Mouse (Mus musculus): Measurements from ENCODE around the gene Dimt1.
"Not testable (repeated sequence)": the region's sequence is repeated elsewhere in the genome, so short reads cannot be mapped to it uniquely, and the experiment has no call there.

Gene Dimt1

DNA sequence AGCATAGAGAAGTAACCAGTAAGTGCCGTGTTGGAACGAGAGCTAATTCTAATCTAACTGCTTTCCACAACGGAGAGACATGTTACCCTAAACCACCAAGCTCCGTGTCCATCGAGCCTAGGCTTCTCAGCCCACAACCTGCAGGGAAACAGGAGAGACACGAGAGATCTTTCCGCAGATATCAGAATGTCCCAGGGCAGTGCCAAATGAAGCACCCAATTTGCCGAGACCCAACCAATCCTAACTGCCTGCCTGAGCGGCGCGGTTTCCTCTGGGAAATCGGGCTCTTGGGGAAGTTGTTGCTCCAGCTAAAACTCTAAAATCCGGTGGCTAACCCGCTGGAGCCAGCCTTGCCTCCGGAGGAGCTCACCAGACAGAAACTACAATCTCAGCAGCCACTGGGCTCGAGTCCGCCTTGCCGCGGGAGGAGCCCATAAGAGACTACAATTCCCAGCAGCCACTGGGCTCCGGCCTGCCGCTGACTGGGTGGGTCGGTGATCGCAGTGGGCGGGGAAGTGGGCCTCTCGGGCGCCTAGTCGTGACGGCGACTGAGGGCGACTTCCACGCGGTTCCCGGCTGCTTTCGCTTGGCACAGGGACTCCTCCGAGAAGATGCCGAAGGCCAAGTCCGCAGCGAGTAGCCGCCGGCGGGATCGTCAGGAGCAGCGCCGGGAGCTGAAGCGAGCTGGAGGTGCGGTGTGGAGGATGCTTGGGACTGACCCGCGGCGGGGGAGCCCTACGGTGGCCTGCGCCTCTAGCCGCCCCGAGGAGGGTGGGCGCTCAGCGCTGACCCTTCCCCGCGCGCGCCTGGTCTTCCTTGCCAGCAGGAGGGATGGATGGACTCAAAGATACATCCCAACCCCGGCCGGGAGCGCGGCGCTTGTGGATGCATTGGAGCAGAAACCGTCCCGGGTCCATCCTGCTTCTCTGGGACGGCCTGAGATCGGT lies at the start of gene Dimt1:
Gene Dimt1, plus strand, starts transcription at position 534 of the 947 bp plus-strand sequence.
- Histone ChIP-seq H3K36me3 (ENCODE audit: control insufficient read depth, insufficient read depth, low read length, poor library complexity, severe bottlenecking) (peaks cover 5% of the 10 kb centered on the region; the same call in 1 of the 2 replicates), H3K27me3 (ENCODE audit: control insufficient read depth, insufficient read depth, low read length, poor library complexity, severe bottlenecking) (no peaks in the 10 kb centered on the region)
- DNase-seq (ENCODE audit: low read depth, low spot score) = peak; percentile 92

DNA sequence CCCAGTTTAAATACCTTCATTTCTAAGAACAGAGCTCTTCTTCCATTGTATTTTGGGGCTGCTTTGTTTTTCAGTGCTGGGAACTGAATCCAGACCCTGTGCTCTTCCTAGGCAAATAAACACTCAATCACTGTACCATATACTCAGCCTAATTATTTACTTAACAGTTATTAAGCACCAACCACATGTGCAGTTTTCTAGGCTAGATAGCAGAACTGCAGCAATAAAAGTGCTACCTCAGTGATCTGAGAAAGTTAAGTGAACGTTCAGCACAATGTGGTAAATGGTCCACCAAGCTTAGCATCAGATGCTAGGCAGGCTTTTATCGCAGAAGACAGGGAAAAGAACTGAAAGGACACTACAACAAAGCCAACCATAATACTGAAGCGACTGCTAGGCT lies 42.3 kb upstream of the Dimt1 start:
- Histone ChIP-seq H3K36me3 (ENCODE audit: control insufficient read depth, insufficient read depth, low read length, poor library complexity, severe bottlenecking) (peaks cover 5% of the 10 kb centered on the region; the same call in 1 of the 2 replicates), H3K27me3 (ENCODE audit: control insufficient read depth, insufficient read depth, low read length, poor library complexity, severe bottlenecking) (no peaks in the 10 kb centered on the region)
- no peak for DNase-seq (ENCODE audit: low read depth, low spot score)

DNA sequence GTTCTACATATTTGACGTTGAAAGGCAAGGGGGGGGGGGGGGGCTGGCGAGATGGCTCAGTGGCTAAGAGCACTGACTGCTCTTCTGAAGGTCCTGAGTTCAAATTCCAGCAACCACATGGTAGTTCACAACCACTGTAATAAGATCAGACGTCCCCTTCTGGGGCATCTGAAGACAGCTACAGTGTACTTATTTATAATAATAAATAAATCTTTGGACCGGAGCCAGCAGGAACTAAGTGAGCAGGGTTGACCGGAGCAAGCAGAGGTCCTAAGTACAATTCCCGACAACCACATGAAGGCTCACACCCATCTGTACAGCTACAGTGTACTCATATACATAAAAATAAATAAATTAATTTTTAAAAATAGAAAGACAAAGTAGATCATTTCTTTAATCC lies 41.8 kb upstream of the Dimt1 start:
- DNase-seq (ENCODE audit: low read depth, low spot score); H3K27me3 ChIP-seq (ENCODE audit: control insufficient read depth, insufficient read depth, low read length, poor library complexity, severe bottlenecking); H3K36me3 ChIP-seq (ENCODE audit: control insufficient read depth, insufficient read depth, low read length, poor library complexity, severe bottlenecking): not testable (repeated sequence)

DNA sequence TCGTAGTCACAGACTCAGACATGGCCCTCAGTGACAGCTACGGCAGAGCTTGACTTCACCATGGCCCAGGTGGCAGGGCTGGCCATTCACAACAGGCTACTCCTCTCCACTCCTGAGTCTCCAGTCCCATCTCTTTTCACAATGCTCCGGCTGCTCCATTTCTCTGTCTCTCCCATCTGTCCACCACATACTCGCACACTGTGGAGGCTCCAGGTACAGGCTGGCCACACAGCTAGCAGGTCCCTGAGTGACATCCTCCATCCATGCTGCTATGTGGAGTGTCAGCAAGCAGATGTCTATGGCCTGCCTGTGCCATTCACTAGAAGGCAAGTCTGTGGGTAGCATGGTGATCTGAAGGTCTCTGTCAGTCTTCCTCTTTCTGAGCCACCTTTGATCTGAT lies 39.7 kb upstream of the Dimt1 start:
- H3K36me3 ChIP-seq (ENCODE audit: control insufficient read depth, insufficient read depth, low read length, poor library complexity, severe bottlenecking) = peaks cover 5% of the 10 kb centered on the region; the same call in 1 of the 2 replicates
- no peaks in the 10 kb centered on the region for H3K27me3 ChIP-seq (ENCODE audit: control insufficient read depth, insufficient read depth, low read length, poor library complexity, severe bottlenecking)
- DNase-seq (ENCODE audit: low read depth, low spot score) = no peak

DNA sequence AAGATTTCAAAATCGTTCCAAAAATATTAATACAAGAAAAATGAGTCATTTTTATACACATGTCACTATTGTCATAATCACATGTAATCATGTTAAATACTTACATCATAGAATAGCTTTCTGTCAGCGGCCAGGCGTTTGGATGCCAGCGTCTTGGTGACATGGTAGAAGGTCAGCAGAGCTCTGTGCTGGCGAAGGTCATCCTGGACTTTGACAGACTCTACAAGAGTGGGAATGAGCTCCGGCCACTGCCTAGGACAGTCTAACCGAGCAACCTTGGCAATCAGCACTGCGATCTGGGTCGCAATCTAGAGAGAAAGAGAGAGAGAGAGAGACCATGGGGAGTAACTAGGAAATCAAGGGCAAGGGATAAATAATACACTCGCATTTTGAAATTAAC lies 36.8 kb upstream of the Dimt1 start:
- H3K27me3 ChIP-seq (ENCODE audit: control insufficient read depth, insufficient read depth, low read length, poor library complexity, severe bottlenecking) = no peaks in the 10 kb centered on the region
- H3K36me3 ChIP-seq (ENCODE audit: control insufficient read depth, insufficient read depth, low read length, poor library complexity, severe bottlenecking) = peaks cover 5% of the 10 kb centered on the region; the same call in 1 of the 2 replicates
- DNase-seq (ENCODE audit: low read depth, low spot score) = no peak

GRCm38 (mm10) chr13:106913125-106913736 lies 33.7 kb upstream of the Dimt1 start:
- DNase-seq (ENCODE audit: low read depth, low spot score) = no peak
- H3K36me3 ChIP-seq (ENCODE audit: control insufficient read depth, insufficient read depth, low read length, poor library complexity, severe bottlenecking) = peaks cover 2% of the 10 kb centered on the region; the same call in 1 of the 2 replicates
- H3K27me3 ChIP-seq (ENCODE audit: control insufficient read depth, insufficient read depth, low read length, poor library complexity, severe bottlenecking) = no peaks in the 10 kb centered on the region

DNA sequence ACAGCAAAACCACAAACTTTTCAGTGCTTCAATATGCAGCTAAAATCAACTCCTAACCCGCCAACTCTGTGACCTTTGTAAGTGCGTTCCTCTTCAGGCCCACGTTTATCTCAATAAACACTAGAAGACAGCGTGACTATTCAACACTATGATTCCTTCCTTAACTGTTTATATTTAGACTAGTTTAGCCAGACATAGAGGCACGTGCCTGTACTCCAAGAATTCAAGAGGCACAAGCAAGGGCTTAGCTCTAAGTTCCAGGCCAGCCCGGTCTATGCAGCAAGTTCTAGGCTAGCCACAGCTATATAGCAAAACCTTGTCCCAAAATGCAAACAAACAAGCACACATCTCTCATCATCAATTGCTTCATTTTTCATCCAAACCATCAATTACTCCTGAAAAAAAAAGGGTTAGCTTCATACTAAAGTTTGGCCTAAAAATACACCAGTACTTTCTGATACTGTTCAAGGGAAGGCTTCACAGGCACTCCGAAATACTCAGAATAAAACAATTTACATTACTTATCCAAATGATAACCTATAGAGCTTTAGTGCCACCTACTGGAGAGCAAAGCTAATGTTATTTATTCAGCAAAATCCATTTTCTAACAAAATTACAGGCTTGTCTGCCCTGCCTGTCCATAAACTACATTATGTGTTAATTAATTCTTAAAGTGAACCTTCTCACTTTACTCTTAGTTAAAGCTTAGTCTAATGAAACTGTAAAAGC lies 28.4 kb upstream of the Dimt1 start:
- peak; percentile 58 for DNase-seq (ENCODE audit: low read depth, low spot score)
- peaks cover 6% of the 10 kb centered on the region; the same call in 1 of the 2 replicates for H3K36me3 ChIP-seq (ENCODE audit: control insufficient read depth, insufficient read depth, low read length, poor library complexity, severe bottlenecking)

DNA sequence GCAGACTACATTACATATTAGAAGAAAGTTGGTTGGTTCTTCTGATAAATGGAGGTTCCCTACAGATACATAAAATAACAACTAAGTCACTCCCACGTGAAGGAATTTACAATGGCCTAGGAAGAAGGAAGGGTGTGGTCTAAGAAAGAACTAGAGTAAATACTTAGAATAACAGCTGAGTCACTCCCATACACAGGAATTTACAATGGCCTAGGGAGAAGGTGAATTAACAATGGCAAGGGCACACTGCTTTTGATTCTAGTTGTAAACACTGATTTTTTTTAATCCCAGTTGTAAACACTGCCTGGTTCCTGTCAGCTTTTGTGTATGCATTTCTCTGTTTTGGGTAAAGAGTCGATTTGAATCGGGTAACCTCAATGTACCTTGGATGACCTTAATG lies 21.0 kb upstream of the Dimt1 start:
- not testable (repeated sequence) for H3K36me3 ChIP-seq (ENCODE audit: control insufficient read depth, insufficient read depth, low read length, poor library complexity, severe bottlenecking); H3K27me3 ChIP-seq (ENCODE audit: control insufficient read depth, insufficient read depth, low read length, poor library complexity, severe bottlenecking); DNase-seq (ENCODE audit: low read depth, low spot score)

More for the DNA sequence above, 28.4 kb upstream of the Dimt1 start:
- no peaks in the 10 kb centered on the region for H3K27me3 ChIP-seq (ENCODE audit: control insufficient read depth, insufficient read depth, low read length, poor library complexity, severe bottlenecking)

- Histone ChIP-seq H3K36me3 (ENCODE audit: control insufficient read depth, insufficient read depth, low read length, poor library complexity, severe bottlenecking) (no peaks in the 10 kb centered on the region), H3K27me3 (ENCODE audit: control insufficient read depth, insufficient read depth, low read length, poor library complexity, severe bottlenecking) (no peaks in the 10 kb centered on the region)
- no peak for DNase-seq (ENCODE audit: low read depth, low spot score)
Measured at GRCm38 (mm10) chr13:106928296-106928695, 18.6 kb upstream of the Dimt1 start.

DNA sequence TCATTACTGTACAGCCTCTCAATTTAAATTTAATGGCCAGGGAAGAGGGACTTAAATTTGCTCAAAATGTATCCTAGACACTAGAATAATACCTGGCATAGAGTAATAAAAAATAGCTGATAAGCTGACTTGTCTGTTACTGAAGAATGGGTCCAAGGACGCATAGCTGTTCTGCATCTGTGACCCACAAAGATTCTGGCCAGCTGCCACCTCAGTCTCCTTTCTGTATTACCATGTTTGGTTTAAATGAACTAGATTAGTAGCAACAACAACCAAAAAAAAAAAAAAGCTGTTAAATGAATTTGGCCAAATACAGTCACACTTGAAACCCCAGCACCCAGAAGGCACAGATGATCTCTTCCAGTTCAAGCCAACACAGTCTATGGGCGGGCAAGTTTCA lies 17.7 kb upstream of the Dimt1 start:
- Histone ChIP-seq H3K27me3 (ENCODE audit: control insufficient read depth, insufficient read depth, low read length, poor library complexity, severe bottlenecking) (no peaks in the 10 kb centered on the region), H3K36me3 (ENCODE audit: control insufficient read depth, insufficient read depth, low read length, poor library complexity, severe bottlenecking) (no peaks in the 10 kb centered on the region)
- no peak for DNase-seq (ENCODE audit: low read depth, low spot score)

DNA sequence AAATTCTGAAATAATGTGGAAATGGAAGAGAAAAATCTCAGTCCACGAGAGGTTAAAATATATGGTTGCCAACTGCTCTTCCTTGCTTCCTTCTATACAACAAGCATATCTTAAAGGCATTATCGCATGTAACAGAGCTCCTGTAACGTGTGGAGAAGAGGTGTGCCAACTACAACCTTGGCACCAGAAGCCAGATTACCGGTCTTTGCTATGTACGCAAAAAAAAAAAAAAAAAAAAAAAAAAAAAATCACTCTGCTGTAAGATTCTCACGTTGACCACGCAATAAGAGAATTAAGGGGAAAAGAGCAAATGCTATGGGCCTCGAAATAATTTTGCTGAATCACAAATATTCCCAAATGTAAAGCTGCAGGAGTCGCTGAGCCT lies 11.1 kb upstream of the Dimt1 start:
- Histone ChIP-seq H3K36me3 (ENCODE audit: control insufficient read depth, insufficient read depth, low read length, poor library complexity, severe bottlenecking) (no peaks in the 10 kb centered on the region), H3K27me3 (ENCODE audit: control insufficient read depth, insufficient read depth, low read length, poor library complexity, severe bottlenecking) (no peaks in the 10 kb centered on the region)
- no peak for DNase-seq (ENCODE audit: low read depth, low spot score)

- H3K36me3 ChIP-seq (ENCODE audit: control insufficient read depth, insufficient read depth, low read length, poor library complexity, severe bottlenecking) = no peaks in the 10 kb centered on the region
- DNase-seq (ENCODE audit: low read depth, low spot score) = peak; percentile 95
- no peaks in the 10 kb centered on the region for H3K27me3 ChIP-seq (ENCODE audit: control insufficient read depth, insufficient read depth, low read length, poor library complexity, severe bottlenecking)
Measured at GRCm38 (mm10) chr13:106936256-106937137, 10.4 kb upstream of the Dimt1 start, which contains the start of gene Ipo11. TSS of gene Ipo11 (minus strand) at chr13:106936958.

DNA sequence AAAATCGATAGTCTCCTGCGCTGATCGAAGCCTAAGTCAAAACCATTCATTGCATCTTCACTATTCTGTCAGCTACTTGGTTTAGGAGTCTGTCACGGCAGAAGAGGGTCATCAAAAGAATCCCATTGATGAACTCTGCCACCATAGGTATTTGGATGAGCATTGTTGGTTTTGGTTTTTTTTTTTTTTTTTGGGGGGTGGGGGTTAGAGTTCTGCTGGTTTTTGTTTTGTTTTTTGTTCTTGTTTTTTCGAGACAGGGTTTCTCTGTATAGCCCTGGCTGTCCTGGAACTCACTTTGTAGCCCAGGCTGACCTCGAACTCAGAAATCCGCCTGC lies 9.8 kb upstream of the Dimt1 start:
- DNase-seq (ENCODE audit: low read depth, low spot score) = no peak
- Histone ChIP-seq H3K36me3 (ENCODE audit: control insufficient read depth, insufficient read depth, low read length, poor library complexity, severe bottlenecking) (no peaks in the 10 kb centered on the region), H3K27me3 (ENCODE audit: control insufficient read depth, insufficient read depth, low read length, poor library complexity, severe bottlenecking) (no peaks in the 10 kb centered on the region)

Data from splenic B cell, adult 2 months (primary cell).